Mouse (Mus musculus) Patski (cell line): ENCODE measurements at regions not wholly inside any gene's neighbourhood (a gene's known extent, or its start where the extent isn't known, plus 50 kb on each side); places are given as distances from the start of the nearest gene placed in this dataset.
"Not testable (repeated sequence)": the region's sequence is repeated elsewhere in the genome, so short reads cannot be mapped to it uniquely, and the experiment has no call there.

ENCODE experiments used
- ATAC-seq: fragments of 100-300 bp; one replicate; pipeline ENCODE4 v1.8.0; 2021
- CTCF ChIA-PET: fragments of 350-600 bp; sonication (Branson Sonifier 250); formaldehyde crosslinking; loops from one replicate; lab custom pipeline; 2022; ENCODE audit warnings: inconsistent platforms; lab: Charles Lee
- POLR2A ChIA-PET: fragments of 350-600 bp; sonication (Branson Sonifier 250); formaldehyde crosslinking; loops from one replicate; lab custom pipeline; 2022; ENCODE audit warnings: antibody characterized with exemption, inconsistent platforms; lab: Charles Lee
- DNase-seq: peaks from one replicate; pipeline ENCODE4 v3.0.0-alpha.2; 2011; ENCODE audit warnings: low read depth, low spot score
- H3K27me3 ChIP-seq: fragments of 371-371 bp; one replicate; pipeline ENCODE4 v1.5.1; 2021
- CTCF ChIP-seq: fragments of 100-300 bp; IDR thresholded peaks from one replicate; pipeline ENCODE4 v1.5.1; 2021
- in situ Hi-C: fragments of 300-500 bp; cut with MboI; formaldehyde crosslinking; loops from 3 replicates; pipeline ENCODE4 v1.11.1; 2018; ENCODE audit warnings: low pct_unique_long_range_greater_than_20kb, mixed read lengths

DNA sequence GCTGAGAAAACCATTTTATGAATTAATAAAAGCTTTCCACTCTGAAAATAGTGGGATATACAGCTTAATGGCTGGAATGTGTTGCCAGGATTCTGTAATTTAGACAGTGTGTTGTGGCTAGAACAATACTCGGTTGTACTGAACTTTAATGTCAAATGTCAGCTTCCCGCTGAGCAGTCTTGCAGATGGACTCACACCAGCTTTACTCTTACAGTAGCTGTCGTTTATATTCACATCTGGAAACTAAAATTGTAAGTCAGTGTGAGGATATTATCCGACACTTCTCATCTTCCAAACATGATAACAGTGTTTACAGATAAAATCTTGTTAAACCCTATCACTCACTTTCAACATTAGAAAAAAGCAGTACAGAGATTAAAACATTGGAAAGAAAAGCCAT, 328.3 kb upstream of the Gje1 start:
- no peak for TF ChIP-seq CTCF
- ChIA-PET POLR2A (no interaction called here), CTCF (no interaction called here)
- no peak for ATAC-seq
- no peak for DNase-seq
- in situ Hi-C loops: no loop called here
- no peaks in the 10 kb centered on the region for H3K27me3 ChIP-seq

DNA sequence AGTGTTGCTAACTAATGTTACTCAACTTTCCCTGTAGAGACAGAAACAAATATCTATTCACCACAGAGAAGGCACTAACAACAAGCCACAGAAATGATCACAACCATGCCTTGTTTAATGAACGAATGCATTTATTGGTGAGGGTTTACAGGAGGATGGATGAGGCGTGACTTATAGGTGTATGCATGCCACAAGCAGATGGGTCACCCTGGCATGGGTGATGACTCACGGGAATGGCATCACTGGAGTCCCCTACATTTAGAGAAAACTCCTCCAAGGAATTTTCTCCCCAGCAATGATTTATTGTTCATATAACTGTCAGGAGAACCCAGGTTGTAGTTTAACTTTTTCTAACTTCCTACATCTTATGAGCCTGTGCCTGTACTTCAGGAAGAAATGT, 319.6 kb upstream of the Gje1 start:
- ATAC-seq (peak; percentile 72), DNase-seq (peak; percentile 15)
- CTCF ChIA-PET: no interaction called here
- no peak for TF ChIP-seq CTCF
- no peaks in the 10 kb centered on the region for H3K27me3 ChIP-seq
- POLR2A ChIA-PET: no interaction called here
- in situ Hi-C loops: no loop called here

GRCm38 (mm10) chr10:15031517-15031916, 313.5 kb upstream of the Gje1 start:
- no peak for ATAC-seq

DNA sequence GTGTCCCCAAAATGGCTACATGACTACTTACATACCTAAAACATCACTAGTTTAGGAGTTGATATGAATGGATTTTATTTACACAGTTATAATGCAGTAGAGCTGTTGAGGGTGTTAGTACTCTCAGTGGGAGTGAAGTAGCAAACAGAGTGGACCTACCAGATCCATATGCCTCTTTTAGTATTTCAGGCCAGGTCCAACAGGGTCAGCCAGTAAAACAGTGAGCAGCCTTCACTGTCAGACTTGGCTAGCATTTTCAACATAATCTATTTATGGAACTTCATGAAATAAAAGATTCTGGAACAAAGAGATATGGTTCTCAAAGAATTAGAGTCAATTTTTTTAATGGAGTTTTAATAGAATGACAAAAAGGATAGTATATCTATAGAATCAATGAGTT, 311.1 kb upstream of the Gje1 start:
- ATAC-seq: no peak
- no peak for TF ChIP-seq CTCF
- DNase-seq: no peak
- ChIA-PET CTCF (no interaction called here), POLR2A (no interaction called here)
- in situ Hi-C loops: no loop called here
- no peaks in the 10 kb centered on the region for H3K27me3 ChIP-seq

More at GRCm38 (mm10) chr10:15031517-15031916, 313.5 kb upstream of the Gje1 start:
- TF ChIP-seq CTCF: no peak
- no peak for DNase-seq
- CTCF ChIA-PET: no interaction called here
- in situ Hi-C loops: no loop called here
- POLR2A ChIA-PET: no interaction called here
- H3K27me3 ChIP-seq: no peaks in the 10 kb centered on the region

- DNase-seq (no peak), ATAC-seq (no peak)
- ChIA-PET CTCF (no interaction called here), POLR2A (no interaction called here)
- peaks cover 5% of the 10 kb centered on the region for H3K27me3 ChIP-seq
- TF ChIP-seq CTCF: no peak
- in situ Hi-C loops: no loop called here
Observed at GRCm38 (mm10) chr10:15013919-15014318, 295.9 kb upstream of the Gje1 start.

DNA sequence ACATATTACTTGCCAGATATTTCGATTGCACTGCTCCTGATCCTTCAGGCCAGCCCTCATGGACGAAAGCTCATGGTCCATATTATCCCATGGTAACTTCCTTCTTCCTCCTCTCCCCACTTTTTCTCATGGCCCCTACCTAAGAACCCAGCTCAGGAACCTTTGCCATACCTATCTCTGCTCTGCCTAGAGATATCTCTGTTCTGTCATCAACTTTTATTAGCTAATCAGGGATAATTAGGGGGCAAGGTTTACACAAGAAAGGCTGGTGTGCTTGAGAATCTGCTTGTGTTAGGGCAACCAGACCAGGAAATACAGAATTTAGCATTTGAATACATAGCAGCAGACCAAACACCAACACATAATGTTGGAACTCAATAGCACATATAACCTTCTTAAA, 278.4 kb upstream of the Gje1 start:
- no peak for ATAC-seq
- DNase-seq: no peak
- no peak for TF ChIP-seq CTCF
- POLR2A ChIA-PET: no interaction called here
- in situ Hi-C loops: no loop called here
- no peaks in the 10 kb centered on the region for H3K27me3 ChIP-seq
- CTCF ChIA-PET: interaction anchor here (1.0 kb wide), 2 partner anchors 10 to 18 kb away, joined by 3 to 4 read pairs; no protein-coding TSS in a partner anchor

- no peaks in the 10 kb centered on the region for H3K27me3 ChIP-seq
- POLR2A ChIA-PET: no interaction called here
- DNase-seq (no peak), ATAC-seq (no peak)
- in situ Hi-C loops: no loop called here
- no peak for TF ChIP-seq CTCF
- CTCF ChIA-PET: no interaction called here
Observed at GRCm38 (mm10) chr10:14989601-14990140, 271.7 kb upstream of the Gje1 start.

DNA sequence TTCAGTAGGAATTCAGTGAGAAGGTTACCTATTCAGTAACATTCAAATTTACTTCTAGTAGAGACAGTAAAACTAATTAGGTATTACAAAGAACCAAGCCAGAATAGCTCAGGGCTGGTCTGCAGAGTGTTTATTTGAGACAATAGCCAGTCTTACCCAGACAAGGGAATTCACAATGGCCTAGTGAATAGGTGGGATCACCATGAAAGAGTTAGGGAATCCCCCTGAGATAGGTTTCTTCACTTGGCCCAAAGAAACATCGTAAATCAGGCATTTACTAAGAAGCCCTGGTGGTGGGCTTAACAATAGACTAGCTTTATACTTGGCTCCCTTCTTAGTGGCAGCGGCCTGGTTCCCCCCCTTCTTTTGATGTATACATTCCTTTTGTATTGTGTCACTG, 268.6 kb upstream of the Gje1 start:
- POLR2A ChIA-PET, in situ Hi-C loops, ATAC-seq, DNase-seq, H3K27me3 ChIP-seq: not testable (repeated sequence)
- CTCF ChIA-PET: interaction anchor here (1.7 kb wide), 1 partner anchor 11 kb away, joined by 4 read pairs; no protein-coding TSS in a partner anchor

DNA sequence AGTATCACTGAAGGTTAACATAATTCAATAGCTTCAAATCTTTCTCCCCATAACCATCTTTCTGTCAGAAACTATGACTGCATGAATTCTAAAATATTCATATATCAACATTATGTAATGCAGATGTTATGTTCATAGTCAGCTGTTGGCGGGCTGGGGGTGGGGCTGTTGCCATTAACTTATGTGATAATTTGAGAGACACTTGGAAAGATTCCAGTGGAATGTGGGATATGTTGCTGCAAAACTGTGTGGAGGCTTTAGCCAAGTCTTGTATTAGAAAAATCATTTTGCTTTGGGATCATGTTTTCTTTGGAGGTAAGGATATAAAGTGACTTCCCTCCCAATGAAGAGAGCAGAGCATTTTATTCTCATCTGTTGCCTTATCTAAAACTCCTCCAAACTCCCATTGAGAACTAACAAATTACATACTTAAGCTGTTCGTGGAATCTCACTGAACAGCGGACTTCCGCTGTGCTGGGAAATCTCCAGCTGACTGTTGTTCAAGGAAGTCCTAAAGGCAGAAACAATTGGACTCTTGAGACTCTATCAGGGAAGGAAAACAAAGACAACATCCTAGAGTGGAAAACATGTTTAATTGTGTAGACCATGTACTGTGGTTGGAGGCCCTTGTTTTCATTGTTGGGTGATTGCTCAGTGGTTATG, 260.2 kb upstream of the Gje1 start:
- ATAC-seq: no peak
- in situ Hi-C loops: no loop called here
- ChIA-PET CTCF (interaction anchor here (0.6 kb wide), 1 partner anchor 18 kb away, joined by 3 read pairs; no protein-coding TSS in a partner anchor), POLR2A (no interaction called here)
- DNase-seq: no peak
- no peaks in the 10 kb centered on the region for H3K27me3 ChIP-seq
- TF ChIP-seq CTCF: no peak

DNA sequence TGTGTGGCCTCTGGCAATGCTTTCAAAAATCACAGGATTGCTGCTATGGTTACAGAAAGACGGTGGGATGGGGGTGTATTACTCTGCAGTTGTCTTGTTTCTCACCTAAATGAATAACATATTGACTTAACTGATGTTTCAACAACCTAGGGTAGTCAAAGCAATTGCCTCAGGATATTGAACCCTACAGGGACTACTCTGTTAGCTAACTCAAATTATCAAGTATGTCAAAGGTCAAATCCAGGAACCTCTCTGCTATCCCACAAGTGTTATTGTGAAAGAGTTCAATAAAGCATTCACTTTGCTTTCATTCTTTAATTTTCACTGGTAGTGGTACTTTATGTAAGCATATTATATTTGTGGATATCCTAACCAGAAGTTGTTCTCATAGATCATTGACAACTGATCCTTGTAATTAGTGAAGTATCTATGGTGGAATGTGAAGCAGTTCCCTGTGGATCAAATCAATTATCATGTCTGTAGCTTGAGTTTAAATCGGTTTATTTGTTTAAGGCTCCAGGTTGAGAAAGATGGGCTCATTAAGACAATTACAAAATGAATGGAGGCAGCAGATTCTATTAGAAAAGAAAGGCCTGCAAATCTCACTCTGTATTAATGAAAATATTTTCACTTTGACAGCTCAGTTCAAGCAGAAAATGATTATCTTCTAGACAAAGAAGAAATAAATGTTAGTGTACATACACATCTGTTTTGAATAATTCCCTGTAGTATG, 259.4 kb upstream of the Gje1 start:
- POLR2A ChIA-PET: no interaction called here
- CTCF ChIA-PET: interaction anchor here (0.6 to 1.5 kb wide), 2 partner anchors 10 to 19 kb away, joined by 3 to 5 read pairs; no protein-coding TSS in a partner anchor
- in situ Hi-C loops: no loop called here
- DNase-seq: no peak
- no peak for TF ChIP-seq CTCF
- no peak for ATAC-seq
- peaks cover 4% of the 10 kb centered on the region for H3K27me3 ChIP-seq

GRCm38 (mm10) chr10:14969726-14970125, 251.7 kb upstream of the Gje1 start:
- no peak for TF ChIP-seq CTCF
- in situ Hi-C loops: no loop called here
- CTCF ChIA-PET: no interaction called here

More at GRCm38 (mm10) chr10:14969726-14970125, 251.7 kb upstream of the Gje1 start:
- ATAC-seq (no peak), DNase-seq (no peak)
- POLR2A ChIA-PET: no interaction called here
- H3K27me3 ChIP-seq: peaks cover 8% of the 10 kb centered on the region
